21 mouse cellular contexts compared by ENCODE assay signal in the genomic region with DNA sequence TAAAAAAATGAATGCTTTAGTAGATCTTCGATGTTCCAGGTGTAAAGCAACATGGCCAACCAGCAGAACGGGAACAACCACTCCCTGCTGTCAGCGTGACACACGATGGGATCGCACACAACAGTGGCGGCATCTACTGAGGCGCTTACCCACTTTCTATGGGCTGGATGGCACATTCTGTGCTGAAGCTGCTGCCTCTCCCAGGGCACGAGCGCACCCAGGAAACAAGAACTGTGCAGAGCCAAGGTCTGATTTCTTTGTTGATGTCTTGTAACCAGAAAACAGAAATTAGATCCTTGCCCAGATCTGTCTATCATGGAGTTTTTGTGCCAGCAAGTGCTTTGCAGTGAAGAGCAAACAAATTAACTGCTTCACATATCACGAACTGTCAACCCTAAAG.
A peak's percentile ranks its signal among the peaks of the same experiment; 100 is the strongest.
DNase-seq lines count a peak whose midpoint lies in the region; ATAC-seq and TF ChIP-seq lines count a peak whose summit lies in the region.
"Had no signal": no experiment of that assay in that cellular context is flagged by ENCODE, and none has a peak within 500 bp of the region (broad histone marks: within the 10 kb centered on the region; RNA-seq: fewer than 3 reads in every experiment).

No protein-coding gene starts in this region.

- H3K4me1 ChIP-seq in forebrain, embryonic 13.5 days = no peaks in the 10 kb centered on the region
- H3K4me1 ChIP-seq in forebrain, embryonic 11.5 days (replicated peaks; ENCODE audit: control insufficient read depth, insufficient read depth, low read length) = no peaks in the 10 kb centered on the region
- H3K4me1 ChIP-seq in megakaryocyte, embryonic 14.5 days = no peaks in the 10 kb centered on the region
- H3K4me1 ChIP-seq: heart, embryonic 13.5 days; hindbrain, embryonic 12.5 days; liver, embryonic 15.5 days; lung, embryonic 15.5 days; midbrain, embryonic 12.5 days had no signal

- no peaks in the 10 kb centered on the region for H3K36me3 ChIP-seq in forebrain, embryonic 13.5 days (ENCODE audit: poor library complexity, severe bottlenecking)
- H3K36me3 ChIP-seq in forebrain, embryonic 11.5 days (ENCODE audit: control insufficient read depth, insufficient read depth, low read length) = no peaks in the 10 kb centered on the region
- peaks cover 17% of the 10 kb centered on the region for H3K36me3 ChIP-seq in megakaryocyte, embryonic 14.5 days (replicated peaks; ENCODE audit: low read length)
- H3K36me3 ChIP-seq: hindbrain, embryonic 12.5 days; limb, embryonic 15.5 days; liver, embryonic 15.5 days; lung, embryonic 15.5 days; midbrain, embryonic 12.5 days had no signal

- TF ChIP-seq POLR2A in brain, embryonic 14.5 days (IDR thresholded peaks at IDR 0.05; ENCODE audit: borderline replicate concordance, extremely low read depth, insufficient read depth, insufficient read length, poor library complexity, severe bottlenecking) = no peak

- intact Hi-C loops in left cerebral cortex, postnatal 4 days (cut with DNase I) = loop anchor here (5.0 kb wide), 1 partner anchor 1976 kb away; no protein-coding TSS in a partner anchor
- intact Hi-C loops in left cerebral cortex, postnatal 10 days (cut with DNase I) = loop anchor here (10.0 kb wide), 1 partner anchor 1973 kb away; a partner anchor contains a TSS

- no peak overlapping the region for H3K9ac ChIP-seq in forebrain, embryonic 13.5 days
- no peak overlapping the region for H3K9ac ChIP-seq in forebrain, embryonic 11.5 days (ENCODE audit: low read length)
- H3K9ac ChIP-seq: heart, embryonic 13.5 days; hindbrain, embryonic 12.5 days; limb, embryonic 15.5 days; liver, embryonic 15.5 days; lung, embryonic 15.5 days; midbrain, embryonic 12.5 days had no signal

- TF ChIP-seq CTCF in brain, embryonic 14.5 days (IDR thresholded peaks at IDR 0.05; ENCODE audit: borderline replicate concordance, extremely low read depth, insufficient read depth, insufficient read length) = no peak

- H3K9me3 ChIP-seq in forebrain, embryonic 13.5 days (replicated peaks) = no peaks in the 10 kb centered on the region
- no peaks in the 10 kb centered on the region for H3K9me3 ChIP-seq in forebrain, embryonic 11.5 days (ENCODE audit: control insufficient read depth, low read length)
- no peaks in the 10 kb centered on the region for H3K9me3 ChIP-seq in megakaryocyte, embryonic 14.5 days
- H3K9me3 ChIP-seq: heart, embryonic 13.5 days; hindbrain, embryonic 12.5 days; limb, embryonic 15.5 days; liver, embryonic 15.5 days; lung, embryonic 15.5 days; midbrain, embryonic 12.5 days had no signal

- no peak overlapping the region for H3K4me3 ChIP-seq in forebrain, embryonic 13.5 days
- H3K4me3 ChIP-seq in forebrain, embryonic 11.5 days (ENCODE audit: low read depth, low read length) = no peak overlapping the region
- H3K4me3 ChIP-seq in megakaryocyte, embryonic 14.5 days (replicated peaks) = peak overlapping the region; percentile 56
- H3K4me3 ChIP-seq: heart, embryonic 13.5 days; hindbrain, embryonic 12.5 days; limb, embryonic 15.5 days; liver, embryonic 15.5 days; lung, embryonic 15.5 days; midbrain, embryonic 12.5 days had no signal

- no peaks in the 10 kb centered on the region for H3K27me3 ChIP-seq in forebrain, embryonic 13.5 days
- no peaks in the 10 kb centered on the region for H3K27me3 ChIP-seq in forebrain, embryonic 11.5 days (ENCODE audit: control insufficient read depth, insufficient read depth, low read length)
- H3K27me3 ChIP-seq in megakaryocyte, embryonic 14.5 days (replicated peaks) = no peaks in the 10 kb centered on the region
- H3K27me3 ChIP-seq: heart, embryonic 13.5 days; hindbrain, embryonic 12.5 days; limb, embryonic 15.5 days; liver, embryonic 15.5 days; lung, embryonic 15.5 days; midbrain, embryonic 12.5 days had no signal

- peak; percentile 50; the same call in 1 of the 2 replicates for ATAC-seq in forebrain, embryonic 13.5 days
- no peak for ATAC-seq in forebrain, embryonic 11.5 days (replicated peaks; ENCODE audit: low FRiP score)

- DNase-seq in forebrain, embryonic 11.5 days (ENCODE audit: low spot score) = no peak
- DNase-seq in left cerebral cortex, postnatal 4 days = peak; percentile 32
- no peak for DNase-seq in left cerebral cortex, postnatal 10 days (ENCODE audit: extremely low spot score in 1 of 2, low spot score in 2 of 2)
- DNase-seq in brain, embryonic 14.5 days (ENCODE audit: low read depth) = peak; percentile 67
- DNase-seq in adrenal gland, adult 8-10 months = no peak
- DNase-seq in adrenal gland, adult 18-20 months (ENCODE audit: low spot score in 2 of 2) = no peak
- DNase-seq: adrenal gland, adult 2 months; cerebellum, adult 2 months; heart, postnatal 14 days; right cerebral cortex, postnatal 14 days; spleen, adult 18-20 months had no signal

- WGBS in forebrain, embryonic 13.5 days = 87% methylated on average over 10 of the region's 10 CpGs
- WGBS in forebrain, embryonic 11.5 days = 91% methylated on average over 10 of the region's 10 CpGs

- H3K4me2 ChIP-seq in forebrain, embryonic 13.5 days = no peak overlapping the region
- H3K4me2 ChIP-seq in forebrain, embryonic 11.5 days (ENCODE audit: low read depth, low read length, severe bottlenecking) = no peak overlapping the region
- H3K4me2 ChIP-seq: heart, embryonic 13.5 days; hindbrain, embryonic 12.5 days; limb, embryonic 15.5 days; liver, embryonic 15.5 days; lung, embryonic 15.5 days; midbrain, embryonic 12.5 days had no signal

- no peak overlapping the region for H3K27ac ChIP-seq in forebrain, embryonic 13.5 days
- no peak overlapping the region for H3K27ac ChIP-seq in forebrain, embryonic 11.5 days (ENCODE audit: low read depth, low read length)
- H3K27ac ChIP-seq: heart, embryonic 13.5 days; hindbrain, embryonic 12.5 days; kidney, postnatal 0 days; limb, embryonic 15.5 days; liver, embryonic 15.5 days; lung, embryonic 15.5 days; macrophage; midbrain, embryonic 12.5 days had no signal

Comparison
In these comparisons a context has a peak if more than half of its experiments do, and no peak if none do; other contexts are left out.
1. DNase-seq: peak in left cerebral cortex, postnatal 4 days (single experiment) and brain, embryonic 14.5 days (single experiment); none in forebrain, embryonic 11.5 days (single experiment), left cerebral cortex, postnatal 10 days (0 of 2), adrenal gland, adult 8-10 months (single experiment) and adrenal gland, adult 18-20 months (0 of 2).